Mouse (Mus musculus): ENCODE data around the gene St6galnac5. TPM values are rescaled to one million over a fixed set of nuclear protein-coding genes. Genes with fewer than 3 reads are reported as not detected.

St6galnac5 gene
- polyA plus RNA-seq, 1 experiment from 2014 or later = 8.4 TPM

DNA sequence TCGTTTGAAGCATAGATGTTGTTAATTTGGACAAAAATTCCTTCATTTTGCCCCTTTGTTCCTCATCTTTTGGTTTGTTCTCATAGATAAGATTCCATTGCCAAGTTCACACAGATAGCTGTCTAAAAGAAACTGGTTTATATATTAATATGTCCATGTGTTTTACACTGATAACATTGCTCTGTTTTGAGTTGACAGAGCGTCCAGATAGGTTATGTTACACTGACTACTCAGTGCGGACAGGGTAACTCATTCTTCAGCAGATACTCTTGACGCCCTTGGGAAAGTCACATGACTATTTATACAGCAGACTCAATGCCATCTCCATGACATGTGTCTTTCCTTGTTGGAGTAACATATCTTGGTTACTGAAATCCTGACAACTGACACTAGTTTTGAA, 25.3 kb downstream of the St6galnac5 start:
- no peak overlapping the region for H3K4me2 ChIP-seq (ENCODE audit: low read length)
- H3K27ac ChIP-seq (ENCODE audit: low read depth, low read length) = no peak overlapping the region
- no peaks in the 10 kb centered on the region for H3K27me3 ChIP-seq (replicated peaks; ENCODE audit: control insufficient read depth, insufficient read depth, low read length)
- H3K9ac ChIP-seq (ENCODE audit: low read length) = no peak overlapping the region
- no peak overlapping the region for H3K4me3 ChIP-seq (ENCODE audit: low read depth, low read length)
- DNase-seq (ENCODE audit: low spot score) (no peak), ATAC-seq (no peak)
- whole genome bisulfite sequencing = 88% methylated on average over 4 of the region's 4 CpGs
- no peaks in the 10 kb centered on the region for H3K4me1 ChIP-seq (ENCODE audit: control insufficient read depth, insufficient read depth, low read length)
- H3K36me3 ChIP-seq (ENCODE audit: control insufficient read depth, insufficient read depth, low read length) = no peaks in the 10 kb centered on the region
- no peaks in the 10 kb centered on the region for H3K9me3 ChIP-seq (replicated peaks; ENCODE audit: control insufficient read depth, low read length)

GRCm38 (mm10) chr3:152956038-152956437, 26.0 kb downstream of the St6galnac5 start:
- Histone ChIP-seq H3K4me3 (ENCODE audit: low read depth, low read length) (no peak overlapping the region), H3K27me3 (replicated peaks; ENCODE audit: control insufficient read depth, insufficient read depth, low read length) (no peaks in the 10 kb centered on the region), H3K9me3 (replicated peaks; ENCODE audit: control insufficient read depth, low read length) (no peaks in the 10 kb centered on the region), H3K4me1 (ENCODE audit: control insufficient read depth, insufficient read depth, low read length) (no peaks in the 10 kb centered on the region), H3K27ac (ENCODE audit: low read depth, low read length) (no peak overlapping the region), H3K9ac (ENCODE audit: low read length) (no peak overlapping the region), H3K4me2 (ENCODE audit: low read length) (no peak overlapping the region), H3K36me3 (ENCODE audit: control insufficient read depth, insufficient read depth, low read length) (no peaks in the 10 kb centered on the region)
- 83% methylated on average over 5 of the region's 5 CpGs for WGBS
- no peak for ATAC-seq
- DNase-seq (ENCODE audit: low spot score) = no peak

GRCm38 (mm10) chr3:152951634-152952545, 30.2 kb downstream of the St6galnac5 start:
- ATAC-seq (no peak), DNase-seq (ENCODE audit: low spot score) (no peak)
- no peaks in the 10 kb centered on the region for H3K27me3 ChIP-seq (replicated peaks; ENCODE audit: control insufficient read depth, insufficient read depth, low read length)
- no peaks in the 10 kb centered on the region for H3K4me1 ChIP-seq (ENCODE audit: control insufficient read depth, insufficient read depth, low read length)
- H3K4me2 ChIP-seq (ENCODE audit: low read length) = no peak overlapping the region
- H3K36me3 ChIP-seq (ENCODE audit: control insufficient read depth, insufficient read depth, low read length) = no peaks in the 10 kb centered on the region
- no peak overlapping the region for H3K27ac ChIP-seq (ENCODE audit: low read depth, low read length)
- no peaks in the 10 kb centered on the region for H3K9me3 ChIP-seq (replicated peaks; ENCODE audit: control insufficient read depth, low read length)
- 80% methylated on average over 11 of the region's 11 CpGs for WGBS
- no peak overlapping the region for H3K4me3 ChIP-seq (ENCODE audit: low read depth, low read length)
- no peak overlapping the region for H3K9ac ChIP-seq (ENCODE audit: low read length)

DNA sequence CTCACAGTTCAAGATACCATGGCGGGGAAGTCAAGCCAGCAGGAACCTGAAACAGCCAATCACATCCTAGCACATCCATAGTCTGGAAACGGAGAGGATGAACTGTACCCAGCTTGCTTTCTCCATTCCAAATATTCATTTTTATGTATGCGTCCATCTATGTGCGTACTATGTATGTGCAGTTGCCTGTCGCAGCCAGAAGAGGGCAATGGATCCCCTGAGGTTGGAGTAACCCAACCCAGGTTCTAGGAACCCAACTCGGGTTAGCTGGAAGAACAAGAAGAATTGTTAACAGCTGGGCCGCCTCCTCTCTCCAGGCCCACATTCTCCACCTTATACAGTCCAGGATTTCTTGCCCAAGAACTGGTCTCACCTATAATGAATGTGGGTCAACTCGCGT, 31.1 kb downstream of the St6galnac5 start:
- DNase-seq (ENCODE audit: low spot score) = no peak
- no peak overlapping the region for H3K27ac ChIP-seq (ENCODE audit: low read depth, low read length)
- no peak overlapping the region for H3K4me2 ChIP-seq (ENCODE audit: low read length)
- no peak for ATAC-seq
- H3K4me3 ChIP-seq (ENCODE audit: low read depth, low read length) = no peak overlapping the region
- 93% methylated on average over 9 of the region's 9 CpGs for WGBS
- no peak overlapping the region for H3K9ac ChIP-seq (ENCODE audit: low read length)
- no peaks in the 10 kb centered on the region for H3K36me3 ChIP-seq (ENCODE audit: control insufficient read depth, insufficient read depth, low read length)
- H3K4me1 ChIP-seq (ENCODE audit: control insufficient read depth, insufficient read depth, low read length) = no peaks in the 10 kb centered on the region
- no peaks in the 10 kb centered on the region for H3K9me3 ChIP-seq (replicated peaks; ENCODE audit: control insufficient read depth, low read length)
- no peaks in the 10 kb centered on the region for H3K27me3 ChIP-seq (replicated peaks; ENCODE audit: control insufficient read depth, insufficient read depth, low read length)

- DNase-seq (ENCODE audit: low spot score) (no peak), ATAC-seq (no peak)
- Histone ChIP-seq H3K4me3 (ENCODE audit: low read depth, low read length) (no peak overlapping the region), H3K4me2 (ENCODE audit: low read length) (no peak overlapping the region), H3K36me3 (ENCODE audit: control insufficient read depth, insufficient read depth, low read length) (no peaks in the 10 kb centered on the region), H3K4me1 (ENCODE audit: control insufficient read depth, insufficient read depth, low read length) (no peaks in the 10 kb centered on the region), H3K27me3 (replicated peaks; ENCODE audit: control insufficient read depth, insufficient read depth, low read length) (no peaks in the 10 kb centered on the region), H3K27ac (ENCODE audit: low read depth, low read length) (no peak overlapping the region), H3K9ac (ENCODE audit: low read length) (no peak overlapping the region), H3K9me3 (replicated peaks; ENCODE audit: control insufficient read depth, low read length) (no peaks in the 10 kb centered on the region)
- 94% methylated on average over 5 of the region's 5 CpGs for WGBS
Measured at GRCm38 (mm10) chr3:152950299-152950698, 31.7 kb downstream of the St6galnac5 start.

DNA sequence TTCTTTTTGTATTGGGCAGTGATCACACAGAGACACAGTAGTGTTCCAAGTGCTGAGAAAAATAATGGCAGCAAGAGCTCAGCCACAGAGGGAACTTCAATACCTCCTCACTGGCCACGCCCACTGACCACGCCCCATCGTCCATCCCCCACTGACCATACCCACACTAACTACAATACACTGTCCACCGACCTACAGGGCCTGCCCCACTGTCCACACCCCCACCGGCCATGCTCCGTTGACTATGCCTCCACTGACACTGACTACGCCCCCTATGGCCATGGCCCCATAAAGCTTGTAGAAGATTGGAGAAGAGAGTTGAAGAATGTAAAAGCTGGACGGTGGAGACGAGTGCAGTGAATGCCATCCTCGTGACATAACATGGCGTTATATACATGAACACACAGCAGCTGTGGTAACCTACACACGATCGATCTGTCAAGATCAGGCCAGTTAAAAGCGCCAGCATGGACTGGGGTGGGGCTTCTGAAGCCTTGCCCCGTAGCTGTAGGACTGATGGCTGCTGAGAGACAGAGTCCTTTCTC, 32.7 kb downstream of the St6galnac5 start:
- WGBS = 93% methylated on average over 15 of the region's 15 CpGs
- no peak overlapping the region for H3K4me3 ChIP-seq (ENCODE audit: low read depth, low read length)
- H3K9ac ChIP-seq (ENCODE audit: low read length) = no peak overlapping the region
- no peaks in the 10 kb centered on the region for H3K36me3 ChIP-seq (ENCODE audit: control insufficient read depth, insufficient read depth, low read length)
- no peak overlapping the region for H3K4me2 ChIP-seq (ENCODE audit: low read length)
- no peaks in the 10 kb centered on the region for H3K9me3 ChIP-seq (replicated peaks; ENCODE audit: control insufficient read depth, low read length)
- H3K27ac ChIP-seq (ENCODE audit: low read depth, low read length) = no peak overlapping the region
- no peaks in the 10 kb centered on the region for H3K27me3 ChIP-seq (replicated peaks; ENCODE audit: control insufficient read depth, insufficient read depth, low read length)
- no peaks in the 10 kb centered on the region for H3K4me1 ChIP-seq (ENCODE audit: control insufficient read depth, insufficient read depth, low read length)
- ATAC-seq (no peak), DNase-seq (ENCODE audit: low spot score) (no peak)

DNA sequence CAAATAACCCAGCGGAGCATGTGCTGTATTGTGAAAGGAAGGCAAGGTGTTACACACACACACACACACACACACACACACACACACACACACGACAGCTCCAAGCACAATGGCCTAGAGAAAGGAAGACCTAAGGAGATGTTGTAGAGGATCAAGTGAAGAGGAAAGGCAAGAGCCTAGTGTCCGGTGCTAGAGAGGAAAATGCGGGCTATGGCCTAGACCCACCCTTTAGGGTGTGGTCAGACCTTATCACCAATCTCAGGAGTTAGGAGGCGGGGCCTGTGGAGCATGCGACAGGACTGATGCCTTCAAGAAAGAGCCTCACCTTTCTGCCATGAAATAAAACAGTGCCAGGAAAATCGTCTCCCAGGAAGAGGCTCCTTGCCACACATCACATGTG, 33.5 kb downstream of the St6galnac5 start:
- DNase-seq (ENCODE audit: low spot score) (no peak), ATAC-seq (no peak)
- H3K27me3 ChIP-seq (replicated peaks; ENCODE audit: control insufficient read depth, insufficient read depth, low read length) = no peaks in the 10 kb centered on the region
- no peaks in the 10 kb centered on the region for H3K9me3 ChIP-seq (replicated peaks; ENCODE audit: control insufficient read depth, low read length)
- no peaks in the 10 kb centered on the region for H3K36me3 ChIP-seq (ENCODE audit: control insufficient read depth, insufficient read depth, low read length)
- no peak overlapping the region for H3K27ac ChIP-seq (ENCODE audit: low read depth, low read length)
- no peaks in the 10 kb centered on the region for H3K4me1 ChIP-seq (ENCODE audit: control insufficient read depth, insufficient read depth, low read length)
- H3K9ac ChIP-seq (ENCODE audit: low read length) = no peak overlapping the region
- no peak overlapping the region for H3K4me2 ChIP-seq (ENCODE audit: low read length)
- H3K4me3 ChIP-seq (ENCODE audit: low read depth, low read length) = no peak overlapping the region
- 83% methylated on average over 7 of the region's 7 CpGs for WGBS

GRCm38 (mm10) chr3:152947031-152947640, 34.9 kb downstream of the St6galnac5 start:
- peak; percentile 40; the same call in 1 of the 2 replicates for ATAC-seq
- Histone ChIP-seq H3K36me3 (ENCODE audit: control insufficient read depth, insufficient read depth, low read length) (no peaks in the 10 kb centered on the region), H3K27me3 (replicated peaks; ENCODE audit: control insufficient read depth, insufficient read depth, low read length) (no peaks in the 10 kb centered on the region), H3K4me2 (ENCODE audit: low read length) (no peak overlapping the region), H3K4me1 (ENCODE audit: control insufficient read depth, insufficient read depth, low read length) (0 out of 2 replicates have a peak, but pooled peaks cover 4% of the 10 kb centered on the region), H3K27ac (ENCODE audit: low read depth, low read length) (no peak overlapping the region), H3K9me3 (replicated peaks; ENCODE audit: control insufficient read depth, low read length) (no peaks in the 10 kb centered on the region), H3K9ac (ENCODE audit: low read length) (no peak overlapping the region), H3K4me3 (ENCODE audit: low read depth, low read length) (no peak overlapping the region)
- 77% methylated on average over 11 of the region's 11 CpGs for WGBS
- DNase-seq (ENCODE audit: low spot score) = peak; percentile 50

DNA sequence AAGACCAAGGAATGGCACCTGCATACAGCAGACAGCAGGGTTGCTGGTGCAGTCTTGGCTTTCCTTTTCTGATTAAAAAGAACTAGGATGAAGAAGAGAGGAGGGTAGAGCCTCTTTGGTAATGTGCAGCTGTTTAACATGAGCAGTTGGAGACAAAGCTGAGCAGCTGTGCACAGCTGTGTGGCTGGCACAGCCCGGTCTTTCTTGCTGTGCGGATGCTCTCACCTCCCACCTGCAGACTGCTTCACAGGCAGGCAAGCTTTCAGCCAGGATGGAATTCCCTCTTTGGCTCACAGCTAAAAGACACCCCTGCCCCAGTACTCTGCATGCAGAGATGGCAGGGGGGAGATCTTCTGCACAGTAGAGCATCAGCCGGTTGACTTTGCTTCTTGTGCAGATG, 37.3 kb downstream of the St6galnac5 start:
- ATAC-seq (peak; percentile 57; the same call in 1 of the 2 replicates), DNase-seq (ENCODE audit: low spot score) (peak; percentile 40)
- H3K4me1 ChIP-seq (ENCODE audit: control insufficient read depth, insufficient read depth, low read length) = 0 out of 2 replicates have a peak, but pooled peaks cover 4% of the 10 kb centered on the region
- H3K4me2 ChIP-seq (ENCODE audit: low read length) = no peak overlapping the region
- no peak overlapping the region for H3K4me3 ChIP-seq (ENCODE audit: low read depth, low read length)
- H3K27ac ChIP-seq (ENCODE audit: low read depth, low read length) = no peak overlapping the region
- 73% methylated on average over 3 of the region's 3 CpGs for WGBS
- H3K36me3 ChIP-seq (ENCODE audit: control insufficient read depth, insufficient read depth, low read length) = no peaks in the 10 kb centered on the region
- H3K9me3 ChIP-seq (replicated peaks; ENCODE audit: control insufficient read depth, low read length) = no peaks in the 10 kb centered on the region
- no peak overlapping the region for H3K9ac ChIP-seq (ENCODE audit: low read length)
- H3K27me3 ChIP-seq (replicated peaks; ENCODE audit: control insufficient read depth, insufficient read depth, low read length) = no peaks in the 10 kb centered on the region

Measured in forebrain, embryonic 14.5 days (tissue).